Comparison of ENCODE assay signal across 10 mouse cellular contexts in genomic region chr2:27848466-27848865, GRCm38 (mm10). TPM values are rescaled to one million over a fixed set of nuclear protein-coding genes. Genes with fewer than 3 reads are reported as not detected.
DNase-seq lines count a peak whose midpoint lies in the region; ATAC-seq and TF ChIP-seq lines count a peak whose summit lies in the region.
"Had no signal": no experiment of that assay in that cellular context is flagged by ENCODE, and none has a peak within 500 bp of the region (broad histone marks: within the 10 kb centered on the region; RNA-seq: fewer than 3 reads in every experiment).

No protein-coding gene starts in this region.

- no peak overlapping the region for H3K4me3 ChIP-seq in embryonic facial prominence, embryonic 15.5 days (replicated peaks)
- H3K4me3 ChIP-seq in heart, embryonic 14.5 days (ENCODE audit: control insufficient read depth in 1 of 2, insufficient read depth in 1 of 2, low read depth in 1 of 2, low read length in 2 of 2), result no peak overlapping the region
- no peak overlapping the region for H3K4me3 ChIP-seq in limb, embryonic 14.5 days (replicated peaks; ENCODE audit: low read length)
- no peak overlapping the region for H3K4me3 ChIP-seq in forebrain, embryonic 15.5 days
- no peak overlapping the region for H3K4me3 ChIP-seq in thymus, adult 2 months (ENCODE audit: control insufficient read depth, insufficient read depth, low read length)
- H3K4me3 ChIP-seq: forebrain, embryonic 12.5 days; megakaryocyte, embryonic 14.5 days had no signal

- no peak for TF ChIP-seq CTCF in thymus, adult 2 months (IDR thresholded peaks at IDR 0.05; ENCODE audit: borderline replicate concordance, control insufficient read depth, extremely low read depth, insufficient read depth, low read length, poor library complexity)

- peak; percentile 79 for DNase-seq in 3T3-L1 (ENCODE audit: low read depth, low spot score)
- DNase-seq in limb, embryonic 14.5 days (ENCODE audit: low spot score), result peak; percentile 90
- no peak for DNase-seq in ovary, adult 18-20 months (ENCODE audit: low spot score)
- no peak for DNase-seq in thymus, adult 2 months
- no peak for DNase-seq in cerebellum, adult 9-10 months

- no peaks in the 10 kb centered on the region for H3K36me3 ChIP-seq in embryonic facial prominence, embryonic 15.5 days
- no peaks in the 10 kb centered on the region for H3K36me3 ChIP-seq in heart, embryonic 14.5 days (ENCODE audit: control insufficient read depth, insufficient read depth, low read length)
- H3K36me3 ChIP-seq in limb, embryonic 14.5 days (ENCODE audit: control insufficient read depth, insufficient read depth, low read length), result no peaks in the 10 kb centered on the region
- H3K36me3 ChIP-seq in forebrain, embryonic 15.5 days, result no peaks in the 10 kb centered on the region
- no peaks in the 10 kb centered on the region for H3K36me3 ChIP-seq in thymus, adult 2 months (ENCODE audit: control insufficient read depth, insufficient read depth, low read length)
- H3K36me3 ChIP-seq: forebrain, embryonic 12.5 days had no signal

- peak overlapping the region; percentile 12; the same call in 1 of the 2 replicates for H3K4me2 ChIP-seq in embryonic facial prominence, embryonic 15.5 days (replicated peaks)
- no peak overlapping the region for H3K4me2 ChIP-seq in heart, embryonic 14.5 days (ENCODE audit: low read length)
- no peak overlapping the region for H3K4me2 ChIP-seq in limb, embryonic 14.5 days (replicated peaks; ENCODE audit: low read depth, low read length, severe bottlenecking)
- H3K4me2 ChIP-seq in forebrain, embryonic 15.5 days (replicated peaks), result no peak overlapping the region
- H3K4me2 ChIP-seq: forebrain, embryonic 12.5 days had no signal

- no peaks in the 10 kb centered on the region for H3K9me3 ChIP-seq in embryonic facial prominence, embryonic 15.5 days (replicated peaks)
- H3K9me3 ChIP-seq in heart, embryonic 14.5 days (ENCODE audit: control insufficient read depth, low read length), result no peaks in the 10 kb centered on the region
- no peaks in the 10 kb centered on the region for H3K9me3 ChIP-seq in limb, embryonic 14.5 days (ENCODE audit: control insufficient read depth, low read length)
- no peaks in the 10 kb centered on the region for H3K9me3 ChIP-seq in forebrain, embryonic 15.5 days
- H3K9me3 ChIP-seq: forebrain, embryonic 12.5 days had no signal

- WGBS in embryonic facial prominence, embryonic 15.5 days, result 18% methylated on average over 5 of the region's 5 CpGs
- WGBS in heart, embryonic 14.5 days, result 47% methylated on average over 5 of the region's 5 CpGs
- 39% methylated on average over 5 of the region's 5 CpGs for WGBS in limb, embryonic 14.5 days
- WGBS in forebrain, embryonic 15.5 days, result 89% methylated on average over 5 of the region's 5 CpGs
- 80% methylated on average over 5 of the region's 5 CpGs for WGBS in thymus, adult 2 months

- ATAC-seq in embryonic facial prominence, embryonic 15.5 days (ENCODE audit: insufficient number of reproducible peaks, low FRiP score, low TSS enrichment, low read depth), result peak; percentile 78
- peak; percentile 74 for ATAC-seq in heart, embryonic 14.5 days (ENCODE audit: insufficient number of reproducible peaks, insufficient read depth, low FRiP score, low read depth)
- peak; percentile 62 for ATAC-seq in limb, embryonic 14.5 days (ENCODE audit: low FRiP score, low read depth)
- no peak for ATAC-seq in forebrain, embryonic 15.5 days (replicated peaks)

- no peaks in the 10 kb centered on the region for H3K27me3 ChIP-seq in embryonic facial prominence, embryonic 15.5 days
- H3K27me3 ChIP-seq in heart, embryonic 14.5 days (ENCODE audit: control insufficient read depth, insufficient read depth, low read length), result no peaks in the 10 kb centered on the region
- H3K27me3 ChIP-seq in limb, embryonic 14.5 days (ENCODE audit: control insufficient read depth, insufficient read depth, low read length), result no peaks in the 10 kb centered on the region
- H3K27me3 ChIP-seq in forebrain, embryonic 15.5 days, result no peaks in the 10 kb centered on the region
- no peaks in the 10 kb centered on the region for H3K27me3 ChIP-seq in thymus, adult 2 months (ENCODE audit: control insufficient read depth, insufficient read depth, low read length)
- H3K27me3 ChIP-seq: forebrain, embryonic 12.5 days had no signal

- TF ChIP-seq POLR2A in limb, embryonic 14.5 days (IDR thresholded peaks at IDR 0.05; ENCODE audit: borderline replicate concordance, extremely low read depth, insufficient read depth, insufficient read length), result no peak
- TF ChIP-seq POLR2A in thymus, adult 2 months (IDR thresholded peaks at IDR 0.05; ENCODE audit: control insufficient read depth, extremely low read depth, insufficient read depth, low read length, poor library complexity), result no peak

- H3K4me1 ChIP-seq in embryonic facial prominence, embryonic 15.5 days, result peaks cover 23% of the 10 kb centered on the region
- peaks cover 12 to 19% of the 10 kb centered on the region in 2 experiments for H3K4me1 ChIP-seq in heart, embryonic 14.5 days (ENCODE audit: control insufficient read depth in 2 of 2, insufficient read depth in 2 of 2, low read length in 2 of 2)
- peaks cover 19% of the 10 kb centered on the region for H3K4me1 ChIP-seq in limb, embryonic 14.5 days (ENCODE audit: control insufficient read depth, insufficient read depth, low read length)
- no peaks in the 10 kb centered on the region for H3K4me1 ChIP-seq in forebrain, embryonic 15.5 days
- H3K4me1 ChIP-seq in thymus, adult 2 months (replicated peaks; ENCODE audit: control insufficient read depth, insufficient read depth, low read length), result no peaks in the 10 kb centered on the region
- H3K4me1 ChIP-seq: forebrain, embryonic 12.5 days; megakaryocyte, embryonic 14.5 days had no signal

- H3K9ac ChIP-seq in embryonic facial prominence, embryonic 15.5 days, result no peak overlapping the region
- no peak overlapping the region for H3K9ac ChIP-seq in heart, embryonic 14.5 days (ENCODE audit: low read length)
- H3K9ac ChIP-seq in limb, embryonic 14.5 days (ENCODE audit: low read depth, low read length, severe bottlenecking), result no peak overlapping the region
- H3K9ac ChIP-seq in forebrain, embryonic 15.5 days (replicated peaks), result no peak overlapping the region
- H3K9ac ChIP-seq: forebrain, embryonic 12.5 days had no signal

- peak overlapping the region; percentile 84 for H3K27ac ChIP-seq in embryonic facial prominence, embryonic 15.5 days (replicated peaks)
- H3K27ac ChIP-seq in heart, embryonic 14.5 days (replicated peaks in 1 of 2; ENCODE audit: control insufficient read depth in 1 of 2, insufficient read depth in 1 of 2, low read depth in 2 of 2, low read length in 2 of 2), result peak overlapping the region; percentile 58 to 82; a peak in 3 of 4 replicates
- H3K27ac ChIP-seq in limb, embryonic 14.5 days (replicated peaks; ENCODE audit: low read depth, low read length), result 0 out of 2 replicates have a peak overlapping the region, but pooled peaks have one; percentile 5
- H3K27ac ChIP-seq in forebrain, embryonic 15.5 days (replicated peaks), result no peak overlapping the region
- no peak overlapping the region for H3K27ac ChIP-seq in thymus, adult 2 months (ENCODE audit: control insufficient read depth, insufficient read depth, low read length)
- H3K27ac ChIP-seq: forebrain, embryonic 12.5 days had no signal

RNA-seq across cellular contexts. Expression of gene Col5a1, which starts 37.8 kb away (rescaled TPM):
- 217 and 242 TPM in 2 replicates for polyA plus RNA-seq in embryonic facial prominence, embryonic 15.5 days (2015; fragmentation: Nextera tagmentation; extraction: Ambion mirVana)
- 62.9 and 70.0 TPM in 2 replicates for polyA plus RNA-seq in heart, embryonic 14.5 days (2014; fragmentation: Nextera tagmentation; extraction: Ambion mirVana)
- polyA plus RNA-seq in limb, embryonic 14.5 days (2012; rRNA removed), result 298 and 304 TPM in 2 replicates
- polyA plus RNA-seq in limb, embryonic 14.5 days (2014; fragmentation: Nextera tagmentation; extraction: Ambion mirVana), result 256 and 260 TPM in 2 replicates
- polyA plus RNA-seq in forebrain, embryonic 15.5 days (2015; fragmentation: Nextera tagmentation; extraction: Ambion mirVana), result 5.4 and 5.9 TPM in 2 replicates
- polyA plus RNA-seq in thymus, adult 2 months (2012; rRNA removed), result 3.8 and 4.1 TPM in 2 replicates

Comparison
In these comparisons a context has a peak if more than half of its experiments do, and no peak if none do; other contexts are left out.
1. DNase-seq: peak in 3T3-L1 (single experiment) and limb, embryonic 14.5 days (single experiment); none in ovary, adult 18-20 months (single experiment), thymus, adult 2 months (single experiment) and cerebellum, adult 9-10 months (single experiment).
2. H3K27ac ChIP-seq: peak in embryonic facial prominence, embryonic 15.5 days (single experiment), heart, embryonic 14.5 days (2 of 2) and limb, embryonic 14.5 days (single experiment); none in forebrain, embryonic 15.5 days (single experiment) and thymus, adult 2 months (single experiment).